Mouse (Mus musculus): Measurements from ENCODE around the gene D16Ertd472e. TPM values are rescaled to one million over a fixed set of nuclear protein-coding genes. Genes with fewer than 3 reads are reported as not detected.

The D16Ertd472e gene
- 41.8 and 53.9 TPM in 2 replicates for total RNA-seq (2017)

GRCm38 (mm10) chr16:78576478-78577084, at the start of gene D16Ertd472e:
D16Ertd472e (minus strand) TSS chr16:78576708.
- ATAC-seq (replicated peaks; ENCODE audit: low read depth, poor library complexity, severe bottlenecking) = peak; percentile 67

- ATAC-seq (replicated peaks; ENCODE audit: low read depth, poor library complexity, severe bottlenecking) = no peak
Measured at GRCm38 (mm10) chr16:78622755-78623154, 46.2 kb upstream of the D16Ertd472e start.

GRCm38 (mm10) chr16:78619386-78619785, 42.9 kb upstream of the D16Ertd472e start:
- no peak for ATAC-seq (replicated peaks; ENCODE audit: low read depth, poor library complexity, severe bottlenecking)

GRCm38 (mm10) chr16:78617757-78618532, 41.4 kb upstream of the D16Ertd472e start:
- ATAC-seq (replicated peaks; ENCODE audit: low read depth, poor library complexity, severe bottlenecking) = no peak

- ATAC-seq (replicated peaks; ENCODE audit: low read depth, poor library complexity, severe bottlenecking) = no peak
Measured at GRCm38 (mm10) chr16:78606202-78606601, 29.7 kb upstream of the D16Ertd472e start.

GRCm38 (mm10) chr16:78598919-78599318, 22.4 kb upstream of the D16Ertd472e start:
- no peak for ATAC-seq (replicated peaks; ENCODE audit: low read depth, poor library complexity, severe bottlenecking)

- no peak for ATAC-seq (replicated peaks; ENCODE audit: low read depth, poor library complexity, severe bottlenecking)
Measured at GRCm38 (mm10) chr16:78596381-78596780, 19.9 kb upstream of the D16Ertd472e start.

GRCm38 (mm10) chr16:78595821-78596220, 19.3 kb upstream of the D16Ertd472e start:
- ATAC-seq (replicated peaks; ENCODE audit: low read depth, poor library complexity, severe bottlenecking) = no peak

GRCm38 (mm10) chr16:78594154-78594553, 17.6 kb upstream of the D16Ertd472e start:
- no peak for ATAC-seq (replicated peaks; ENCODE audit: low read depth, poor library complexity, severe bottlenecking)

- no peak for ATAC-seq (replicated peaks; ENCODE audit: low read depth, poor library complexity, severe bottlenecking)
Measured at GRCm38 (mm10) chr16:78591130-78591529, 14.6 kb upstream of the D16Ertd472e start.

GRCm38 (mm10) chr16:78588821-78589220, 12.3 kb upstream of the D16Ertd472e start:
- ATAC-seq (replicated peaks; ENCODE audit: low read depth, poor library complexity, severe bottlenecking) = no peak

- no peak for ATAC-seq (replicated peaks; ENCODE audit: low read depth, poor library complexity, severe bottlenecking)
Measured at GRCm38 (mm10) chr16:78586621-78587020, 10.1 kb upstream of the D16Ertd472e start.

- ATAC-seq (replicated peaks; ENCODE audit: low read depth, poor library complexity, severe bottlenecking) = no peak
Measured at GRCm38 (mm10) chr16:78585664-78586397, 9.3 kb upstream of the D16Ertd472e start.

GRCm38 (mm10) chr16:78585163-78585562, 8.7 kb upstream of the D16Ertd472e start:
- ATAC-seq (replicated peaks; ENCODE audit: low read depth, poor library complexity, severe bottlenecking) = no peak

- ATAC-seq (replicated peaks; ENCODE audit: low read depth, poor library complexity, severe bottlenecking) = no peak
Measured at GRCm38 (mm10) chr16:78583968-78584367, 7.5 kb upstream of the D16Ertd472e start.

- no peak for ATAC-seq (replicated peaks; ENCODE audit: low read depth, poor library complexity, severe bottlenecking)
Measured at GRCm38 (mm10) chr16:78580387-78580786, 3.9 kb upstream of the D16Ertd472e start.

GRCm38 (mm10) chr16:78579386-78579785, 2.9 kb upstream of the D16Ertd472e start:
- ATAC-seq (replicated peaks; ENCODE audit: low read depth, poor library complexity, severe bottlenecking) = no peak

- peak; percentile 71 for ATAC-seq (replicated peaks; ENCODE audit: low read depth, poor library complexity, severe bottlenecking)
Measured at GRCm38 (mm10) chr16:78577085-78577671, 670 bp upstream of the D16Ertd472e start.

- peak; percentile 20 for ATAC-seq (replicated peaks; ENCODE audit: low read depth, poor library complexity, severe bottlenecking)
Measured at GRCm38 (mm10) chr16:78575852-78576477, 543 bp downstream of the D16Ertd472e start.
